Mouse (Mus musculus): ENCODE results near the gene Uqcc3. TPM values are rescaled to one million over a fixed set of nuclear protein-coding genes. Genes with fewer than 3 reads are reported as not detected.

Gene Uqcc3
- polyA plus RNA-seq (2021; fragmentation: Nextera tagmentation) = 71.6 and 77.0 TPM in 2 replicates
- long read RNA-seq, experiment 1, transcript Uqcc3-201 (2 exons, 821 nt) = major isoform, 38 of 38 reads
- long read RNA-seq, experiment 1, partial matches to known transcripts = 0 of 38 reads
- long read RNA-seq, experiment 1, other reads (novel, unspliced or antisense) = 0 of 38 reads
- long read RNA-seq, experiment 2, transcript Uqcc3-201 (2 exons, 821 nt) = major isoform, 19 of 22 reads
- long read RNA-seq, experiment 2, partial matches to known transcripts = 0 of 22 reads
- long read RNA-seq, experiment 2, other reads (novel, unspliced or antisense) = 3 of 22 reads

GRCm38 (mm10) chr19:8880311-8881033, at the start of gene Uqcc3:
Gene Uqcc3 (minus strand): TSS chr19:8880923.

GRCm38 (mm10) chr19:8929224-8930088, 48.7 kb upstream of the Uqcc3 start, which contains the start of the genes Rom1 and Eml3:
Gene Rom1 (minus strand): TSS chr19:8929356.
Gene Eml3 (plus strand): TSS chr19:8929552.

GRCm38 (mm10) chr19:8920073-8920736, 39.5 kb upstream of the Uqcc3 start, which contains the start of gene B3gat3:
Gene B3gat3 (plus strand): TSS chr19:8920374.

GRCm38 (mm10) chr19:8897865-8898495, 17.3 kb upstream of the Uqcc3 start, which contains the start of gene Ganab:
Gene Ganab (plus strand): TSS chr19:8898071.

GRCm38 (mm10) chr19:8892829-8893766, 12.4 kb upstream of the Uqcc3 start, which contains the start of gene Ints5:
Gene Ints5 (plus strand): TSS chr19:8893005.

GRCm38 (mm10) chr19:8888511-8889385, 8.0 kb upstream of the Uqcc3 start, which contains the start of the genes 1810009A15Rik and Gm49416:
Gene 1810009A15Rik (plus strand): TSS chr19:8888853.
Gene Gm49416 (plus strand): TSS chr19:8888926.

GRCm38 (mm10) chr19:8883616-8884015, 2.9 kb upstream of the Uqcc3 start, which contains the start of the genes Lbhd1 and Gm49403:
Gene Lbhd1 (plus strand): TSS chr19:8883732.
Gene Gm49403 (plus strand): TSS chr19:8883930.

GRCm38 (mm10) chr19:8871267-8872186, 9.2 kb downstream of the Uqcc3 start, which contains the start of gene Ubxn1:
Gene Ubxn1 (plus strand): TSS chr19:8871496.

GRCm38 (mm10) chr19:8850402-8850901, 30.3 kb downstream of the Uqcc3 start, which contains the start of gene Lrrn4cl:
Gene Lrrn4cl (plus strand): TSS chr19:8850768.

GRCm38 (mm10) chr19:8839103-8839907, 41.4 kb downstream of the Uqcc3 start, which contains the start of gene Gng3:
Gene Gng3 (minus strand): TSS chr19:8839194.

GRCm38 (mm10) chr19:8837251-8837791, 43.4 kb downstream of the Uqcc3 start, which contains the start of gene Bscl2:
Gene Bscl2 (plus strand): TSS chr19:8837467.

Small RNAs within 50 kb of the gene (microRNA-seq; reads per million reads assigned to microRNA genes)
- not detected for gene Mir5136

Other genes starting within 250 kb of the Uqcc3 start
- gene Chrm1, start 217.1 kb downstream of the Uqcc3 start, polyA plus RNA-seq (2021; fragmentation: Nextera tagmentation) = 58.8 and 86.9 TPM in 2 replicates
- 194 and 203 TPM in 2 replicates for gene Slc3a2, start 157.6 kb downstream of the Uqcc3 start, polyA plus RNA-seq (2021; fragmentation: Nextera tagmentation)
- gene Wdr74, start 145.1 kb downstream of the Uqcc3 start, polyA plus RNA-seq (2021; fragmentation: Nextera tagmentation) = 60.1 and 61.7 TPM in 2 replicates
- gene 1700092M07Rik, start 140.2 kb downstream of the Uqcc3 start, polyA plus RNA-seq (2021; fragmentation: Nextera tagmentation) = 0.38 TPM in 1 of 2 replicates, not detected in the other
- gene Stx5a, start 139.5 kb downstream of the Uqcc3 start, polyA plus RNA-seq (2021; fragmentation: Nextera tagmentation) = 27.4 and 27.8 TPM in 2 replicates
- 29.6 and 30.3 TPM in 2 replicates for gene Nxf1, start 123.8 kb downstream of the Uqcc3 start, polyA plus RNA-seq (2021; fragmentation: Nextera tagmentation)
- 260 and 276 TPM in 2 replicates for gene Tmem223, start 109.9 kb downstream of the Uqcc3 start, polyA plus RNA-seq (2021; fragmentation: Nextera tagmentation)
- gene Tmem179b, start 106.5 kb downstream of the Uqcc3 start, polyA plus RNA-seq (2021; fragmentation: Nextera tagmentation) = 34.5 and 40.0 TPM in 2 replicates
- 14.4 and 16.9 TPM in 2 replicates for gene Taf6l, start 94.5 kb downstream of the Uqcc3 start, polyA plus RNA-seq (2021; fragmentation: Nextera tagmentation)
- gene Polr2g, start 82.3 kb downstream of the Uqcc3 start, polyA plus RNA-seq (2021; fragmentation: Nextera tagmentation) = 237 and 259 TPM in 2 replicates
- 1.8 and 2.2 TPM in 2 replicates for gene Zbtb3, start 78.4 kb downstream of the Uqcc3 start, polyA plus RNA-seq (2021; fragmentation: Nextera tagmentation)
- 16.3 and 23.9 TPM in 2 replicates for gene Ttc9c, start 61.6 kb downstream of the Uqcc3 start, polyA plus RNA-seq (2021; fragmentation: Nextera tagmentation)
- gene Hnrnpul2, start 60.9 kb downstream of the Uqcc3 start, polyA plus RNA-seq (2021; fragmentation: Nextera tagmentation) = 6.1 and 6.8 TPM in 2 replicates
- not detected in 2 replicates for gene AC129217.1, start 51.1 kb downstream of the Uqcc3 start, polyA plus RNA-seq (2021; fragmentation: Nextera tagmentation)
- 90.2 and 97.4 TPM in 2 replicates for gene Bscl2, start 43.5 kb downstream of the Uqcc3 start, polyA plus RNA-seq (2021; fragmentation: Nextera tagmentation)
- 238 and 326 TPM in 2 replicates for gene Gng3, start 41.7 kb downstream of the Uqcc3 start, polyA plus RNA-seq (2021; fragmentation: Nextera tagmentation)
- gene Lrrn4cl, start 30.2 kb downstream of the Uqcc3 start, polyA plus RNA-seq (2021; fragmentation: Nextera tagmentation) = 0.16 and 0.25 TPM in 2 replicates
- gene Ubxn1, start 9.4 kb downstream of the Uqcc3 start, polyA plus RNA-seq (2021; fragmentation: Nextera tagmentation) = 153 and 176 TPM in 2 replicates
- 3.7 and 5.7 TPM in 2 replicates for gene Lbhd1, start 2.8 kb upstream of the Uqcc3 start, polyA plus RNA-seq (2021; fragmentation: Nextera tagmentation)
- not detected in 2 replicates for gene Gm49403, start 3.0 kb upstream of the Uqcc3 start, polyA plus RNA-seq (2021; fragmentation: Nextera tagmentation)
- gene 1810009A15Rik, start 7.9 kb upstream of the Uqcc3 start, polyA plus RNA-seq (2021; fragmentation: Nextera tagmentation) = 77.9 and 90.8 TPM in 2 replicates
- 4.9 and 10.5 TPM in 2 replicates for gene Gm49416, start 8.0 kb upstream of the Uqcc3 start, polyA plus RNA-seq (2021; fragmentation: Nextera tagmentation)
- gene Ints5, start 12.1 kb upstream of the Uqcc3 start, polyA plus RNA-seq (2021; fragmentation: Nextera tagmentation) = 6.6 and 8.1 TPM in 2 replicates
- gene Ganab, start 17.1 kb upstream of the Uqcc3 start, polyA plus RNA-seq (2021; fragmentation: Nextera tagmentation) = 20.4 and 22.5 TPM in 2 replicates
- gene B3gat3, start 39.5 kb upstream of the Uqcc3 start, polyA plus RNA-seq (2021; fragmentation: Nextera tagmentation) = 45.2 and 47.5 TPM in 2 replicates
- gene Rom1, start 48.4 kb upstream of the Uqcc3 start, polyA plus RNA-seq (2021; fragmentation: Nextera tagmentation) = 5.4 and 6.3 TPM in 2 replicates
- gene Eml3, start 48.6 kb upstream of the Uqcc3 start, polyA plus RNA-seq (2021; fragmentation: Nextera tagmentation) = 3.5 and 4.0 TPM in 2 replicates
- gene Mta2, start 61.0 kb upstream of the Uqcc3 start, polyA plus RNA-seq (2021; fragmentation: Nextera tagmentation) = 22.3 and 23.3 TPM in 2 replicates
- 10.4 and 11.1 TPM in 2 replicates for gene Tut1, start 72.9 kb upstream of the Uqcc3 start, polyA plus RNA-seq (2021; fragmentation: Nextera tagmentation)
- gene Eef1g, start 86.1 kb upstream of the Uqcc3 start, polyA plus RNA-seq (2021; fragmentation: Nextera tagmentation) = 400 and 450 TPM in 2 replicates
- gene Ahnak, start 108.4 kb upstream of the Uqcc3 start, polyA plus RNA-seq (2021; fragmentation: Nextera tagmentation) = 5.6 and 7.2 TPM in 2 replicates
- not detected in 2 replicates for gene Scgb1a1, start 207.0 kb upstream of the Uqcc3 start, polyA plus RNA-seq (2021; fragmentation: Nextera tagmentation)